In the genomic region with DNA sequence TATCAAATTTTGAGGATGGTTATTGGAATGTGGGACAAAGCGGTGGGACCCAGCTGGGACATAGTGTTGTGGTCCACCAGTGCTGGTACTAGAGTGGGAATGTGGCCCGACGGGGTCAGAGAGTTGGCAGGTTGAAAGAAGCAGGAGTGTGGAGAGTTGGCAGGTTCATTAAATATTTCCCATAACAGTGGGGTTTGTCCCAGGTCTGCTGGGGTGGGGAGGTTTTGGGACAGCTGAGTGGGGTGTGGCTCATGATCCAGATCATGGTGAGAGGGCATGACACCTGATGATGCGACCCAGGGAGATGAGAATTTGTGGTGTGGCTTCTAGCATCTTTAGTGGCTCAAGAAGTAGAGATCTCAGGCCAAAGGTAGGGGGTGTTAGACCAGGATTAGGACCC, we compare ENCODE assay signal across 20 mouse cellular contexts.
DNase-seq lines count a peak whose midpoint lies in the region; ATAC-seq and TF ChIP-seq lines count a peak whose summit lies in the region.
"Had no signal": no experiment of that assay in that cellular context is flagged by ENCODE, and none has a peak within 500 bp of the region (broad histone marks: within the 10 kb centered on the region; RNA-seq: fewer than 3 reads in every experiment).

No protein-coding gene starts in this region.

- peaks cover 26% of the 10 kb centered on the region for H3K4me1 ChIP-seq in neural tube, embryonic 13.5 days (replicated peaks)
- H3K4me1 ChIP-seq: liver, embryonic 13.5 days had no signal

- H3K27me3 ChIP-seq in neural tube, embryonic 13.5 days = no peaks in the 10 kb centered on the region
- H3K27me3 ChIP-seq: heart, embryonic 12.5 days; liver, embryonic 13.5 days had no signal

- H3K9ac ChIP-seq in neural tube, embryonic 13.5 days = no peak overlapping the region
- H3K9ac ChIP-seq: heart, embryonic 12.5 days; liver, embryonic 13.5 days had no signal

- DNase-seq in gastrocnemius, adult 2 months = no peak
- DNase-seq in gastrocnemius, postnatal 36 days = no peak
- DNase-seq in layer of hippocampus, adult 2 months (ENCODE audit: low spot score in 2 of 2) = no peak
- no peak for DNase-seq in layer of hippocampus, postnatal 25 days (ENCODE audit: extremely low spot score in 1 of 2, low spot score in 1 of 2)
- DNase-seq in neural tube, embryonic 10.5 days (ENCODE audit: extremely low spot score, low spot score) = no peak
- DNase-seq in c-Kit-positive CD71-positive TER-119-positive erythroid progenitor cells, embryonic 14.5 days (ENCODE audit: low spot score) = no peak
- DNase-seq: adrenal gland, postnatal 10 days; cerebellum, adult 8-10 months; gastrocnemius, postnatal 10 days; heart, adult 18-20 months; heart, postnatal 14 days; kidney, adult 11 months; layer of hippocampus, adult 9-11 months; right cerebral cortex, postnatal 25 days had no signal

- WGBS in neural tube, embryonic 13.5 days = 94% methylated on average over 4 of the region's 4 CpGs

- no peak overlapping the region for H3K4me2 ChIP-seq in neural tube, embryonic 13.5 days
- H3K4me2 ChIP-seq: liver, embryonic 13.5 days had no signal

- H3K4me3 ChIP-seq in gastrocnemius, adult 2 months = no peak overlapping the region
- H3K4me3 ChIP-seq in layer of hippocampus, adult 2 months = no peak overlapping the region
- H3K4me3 ChIP-seq in neural tube, embryonic 13.5 days = no peak overlapping the region
- H3K4me3 ChIP-seq: heart, embryonic 12.5 days; left cerebral cortex, adult 2 months; liver, embryonic 13.5 days had no signal

- H3K27ac ChIP-seq in gastrocnemius, adult 2 months = peak overlapping the region; percentile 84
- H3K27ac ChIP-seq in layer of hippocampus, adult 2 months = peak overlapping the region; percentile 96
- peak overlapping the region; percentile 92; the same call in 1 of the 2 replicates for H3K27ac ChIP-seq in neural tube, embryonic 13.5 days (replicated peaks)
- H3K27ac ChIP-seq: liver, embryonic 13.5 days; macrophage had no signal

- no peak for TF ChIP-seq CTCF in gastrocnemius, adult 2 months (IDR thresholded peaks at IDR 0.05)
- TF ChIP-seq CTCF in layer of hippocampus, adult 2 months (conservative IDR thresholded peaks at IDR 0.05) = no peak

- no peaks in the 10 kb centered on the region for H3K36me3 ChIP-seq in neural tube, embryonic 13.5 days
- H3K36me3 ChIP-seq: forebrain, embryonic 12.5 days; heart, embryonic 12.5 days; liver, embryonic 13.5 days had no signal

- intact Hi-C loops in gastrocnemius, adult 2 months (cut with DNase I) = no loop called here
- intact Hi-C loops in gastrocnemius, postnatal 36 days (cut with DNase I) = no loop called here

- ATAC-seq in neural tube, embryonic 13.5 days (ENCODE audit: low read depth) = no peak

- no peaks in the 10 kb centered on the region for H3K9me3 ChIP-seq in neural tube, embryonic 13.5 days
- H3K9me3 ChIP-seq: forebrain, embryonic 12.5 days; heart, embryonic 12.5 days; liver, embryonic 13.5 days had no signal
